Mouse (Mus musculus): ENCODE data around the gene Ralgapa1. TPM values are rescaled to one million over a fixed set of nuclear protein-coding genes. Genes with fewer than 3 reads are reported as not detected.
"Not testable (repeated sequence)": the region's sequence is repeated elsewhere in the genome, so short reads cannot be mapped to it uniquely, and the experiment has no call there.

Gene Ralgapa1
- total and polyA plus RNA-seq, 2 experiments from 2014 or later, result 18.8 to 146 TPM

- DNase-seq (ENCODE audit: low spot score), result no peak
- Histone ChIP-seq H3K9ac (replicated peaks; ENCODE audit: low read length, poor library complexity, severe bottlenecking) (no peak overlapping the region), H3K27me3 (ENCODE audit: insufficient read depth, low read length) (peaks cover 17% of the 10 kb centered on the region), H3K4me1 (ENCODE audit: insufficient read depth, low read length) (no peaks in the 10 kb centered on the region), H3K27ac (ENCODE audit: low read depth, low read length) (no peak overlapping the region), H3K9me3 (ENCODE audit: low read length) (no peaks in the 10 kb centered on the region), H3K4me3 (ENCODE audit: low read depth, low read length) (no peak overlapping the region), H3K36me3 (ENCODE audit: insufficient read depth, low read length) (peaks cover 6% of the 10 kb centered on the region; the same call in 1 of the 2 replicates), H3K4me2 (ENCODE audit: low read depth, low read length, poor library complexity, severe bottlenecking) (no peak overlapping the region)
- no peak for TF ChIP-seq CTCF (IDR thresholded peaks at IDR 0.05)
- WGBS, result 77% methylated on average over 3 of the region's 3 CpGs
- no peak for ATAC-seq (ENCODE audit: low FRiP score)
Measured at GRCm38 (mm10) chr12:55604411-55604810, 216.6 kb downstream of the Ralgapa1 start.

GRCm38 (mm10) chr12:55600503-55600994, 220.4 kb downstream of the Ralgapa1 start:
- H3K4me3 ChIP-seq (ENCODE audit: low read depth, low read length), result peak overlapping the region; percentile 50; the same call in 1 of the 2 replicates
- peaks cover 6% of the 10 kb centered on the region; the same call in 1 of the 2 replicates for H3K36me3 ChIP-seq (ENCODE audit: insufficient read depth, low read length)
- TF ChIP-seq CTCF (IDR thresholded peaks at IDR 0.05), result no peak
- ATAC-seq (ENCODE audit: low FRiP score) (0 out of 2 replicates have a peak, but pooled peaks have one; percentile 15), DNase-seq (ENCODE audit: low spot score) (no peak)
- no peak overlapping the region for H3K9ac ChIP-seq (replicated peaks; ENCODE audit: low read length, poor library complexity, severe bottlenecking)
- H3K4me2 ChIP-seq (ENCODE audit: low read depth, low read length, poor library complexity, severe bottlenecking), result peak overlapping the region; percentile 93
- H3K4me1 ChIP-seq (ENCODE audit: insufficient read depth, low read length), result 0 out of 2 replicates have a peak, but pooled peaks cover 4% of the 10 kb centered on the region
- 10% methylated on average over 42 of the region's 42 CpGs for WGBS
- no peaks in the 10 kb centered on the region for H3K9me3 ChIP-seq (ENCODE audit: low read length)
- no peak overlapping the region for H3K27ac ChIP-seq (ENCODE audit: low read depth, low read length)
- H3K27me3 ChIP-seq (ENCODE audit: insufficient read depth, low read length), result peaks cover 37% of the 10 kb centered on the region

GRCm38 (mm10) chr12:55599639-55600502, 221.1 kb downstream of the Ralgapa1 start:
- Histone ChIP-seq H3K27ac (ENCODE audit: low read depth, low read length) (no peak overlapping the region), H3K9me3 (ENCODE audit: low read length) (no peaks in the 10 kb centered on the region), H3K4me2 (ENCODE audit: low read depth, low read length, poor library complexity, severe bottlenecking) (peak overlapping the region; percentile 93), H3K4me1 (ENCODE audit: insufficient read depth, low read length) (0 out of 2 replicates have a peak, but pooled peaks cover 4% of the 10 kb centered on the region), H3K36me3 (ENCODE audit: insufficient read depth, low read length) (peaks cover 6% of the 10 kb centered on the region; the same call in 1 of the 2 replicates), H3K4me3 (ENCODE audit: low read depth, low read length) (peak overlapping the region; percentile 50), H3K9ac (replicated peaks; ENCODE audit: low read length, poor library complexity, severe bottlenecking) (peak overlapping the region; percentile 57), H3K27me3 (ENCODE audit: insufficient read depth, low read length) (peaks cover 37% of the 10 kb centered on the region)
- ATAC-seq (ENCODE audit: low FRiP score), result peak; percentile 55
- no peak for TF ChIP-seq CTCF (IDR thresholded peaks at IDR 0.05)
- no peak for DNase-seq (ENCODE audit: low spot score)
- 1% methylated on average over 91 of the region's 109 CpGs for WGBS

GRCm38 (mm10) chr12:55598887-55599561, 221.9 kb downstream of the Ralgapa1 start, which contains the start of gene Insm2:
Gene Insm2 (plus strand): TSS chr12:55599427.
- H3K27me3 ChIP-seq (ENCODE audit: insufficient read depth, low read length), result peaks cover 37% of the 10 kb centered on the region
- no peak for DNase-seq (ENCODE audit: low spot score)
- peak; percentile 67 for ATAC-seq (ENCODE audit: low FRiP score)
- TF ChIP-seq CTCF (IDR thresholded peaks at IDR 0.05), result no peak
- no peaks in the 10 kb centered on the region for H3K9me3 ChIP-seq (ENCODE audit: low read length)
- H3K4me3 ChIP-seq (ENCODE audit: low read depth, low read length), result peak within 1 kb of the TSS; percentile 50
- H3K27ac ChIP-seq (ENCODE audit: low read depth, low read length), result no peak within 1 kb of the TSS
- peak within 1 kb of the TSS; percentile 93 for H3K4me2 ChIP-seq (ENCODE audit: low read depth, low read length, poor library complexity, severe bottlenecking)
- 0 out of 2 replicates have a peak, but pooled peaks cover 4% of the 10 kb centered on the region for H3K4me1 ChIP-seq (ENCODE audit: insufficient read depth, low read length)
- H3K36me3 ChIP-seq (ENCODE audit: insufficient read depth, low read length), result peaks cover 6% of the 10 kb centered on the region; the same call in 1 of the 2 replicates
- WGBS, result under 1% methylated on average over 66 of the region's 77 CpGs
- peak within 1 kb of the TSS; percentile 57 for H3K9ac ChIP-seq (replicated peaks; ENCODE audit: low read length, poor library complexity, severe bottlenecking)

GRCm38 (mm10) chr12:55598537-55598886, 222.5 kb downstream of the Ralgapa1 start:
- Histone ChIP-seq H3K36me3 (ENCODE audit: insufficient read depth, low read length) (peaks cover 5% of the 10 kb centered on the region; the same call in 1 of the 2 replicates), H3K4me1 (ENCODE audit: insufficient read depth, low read length) (0 out of 2 replicates have a peak, but pooled peaks cover 4% of the 10 kb centered on the region), H3K4me2 (ENCODE audit: low read depth, low read length, poor library complexity, severe bottlenecking) (peak overlapping the region; percentile 93), H3K9ac (replicated peaks; ENCODE audit: low read length, poor library complexity, severe bottlenecking) (peak overlapping the region; percentile 57; the same call in 1 of the 2 replicates), H3K27ac (ENCODE audit: low read depth, low read length) (no peak overlapping the region), H3K9me3 (ENCODE audit: low read length) (no peaks in the 10 kb centered on the region), H3K4me3 (ENCODE audit: low read depth, low read length) (peak overlapping the region; percentile 50), H3K27me3 (ENCODE audit: insufficient read depth, low read length) (peaks cover 37% of the 10 kb centered on the region)
- WGBS, result 4% methylated on average over 7 of the region's 7 CpGs
- no peak for ATAC-seq (ENCODE audit: low FRiP score)
- DNase-seq (ENCODE audit: low spot score), result no peak
- TF ChIP-seq CTCF (IDR thresholded peaks at IDR 0.05), result no peak

GRCm38 (mm10) chr12:55586936-55587335, 234.0 kb downstream of the Ralgapa1 start:
- not testable (repeated sequence) for H3K9me3 ChIP-seq (ENCODE audit: low read length); H3K9ac ChIP-seq (replicated peaks; ENCODE audit: low read length, poor library complexity, severe bottlenecking); H3K4me1 ChIP-seq (ENCODE audit: insufficient read depth, low read length); H3K27me3 ChIP-seq (ENCODE audit: insufficient read depth, low read length); ATAC-seq (ENCODE audit: low FRiP score); H3K27ac ChIP-seq (ENCODE audit: low read depth, low read length); H3K4me2 ChIP-seq (ENCODE audit: low read depth, low read length, poor library complexity, severe bottlenecking); H3K36me3 ChIP-seq (ENCODE audit: insufficient read depth, low read length); H3K4me3 ChIP-seq (ENCODE audit: low read depth, low read length); DNase-seq (ENCODE audit: low spot score)
- 51% methylated on average over 9 of the region's 9 CpGs for WGBS
